Mouse (Mus musculus) frontal cortex, postnatal 14 days (tissue): ENCODE data around the gene Adam33.
A peak's percentile ranks its signal among the peaks of the same experiment; 100 is the strongest.
"Not testable (repeated sequence)": the region's sequence is repeated elsewhere in the genome, so short reads cannot be mapped to it uniquely, and the experiment has no call there.

Experiments
- DNase-seq, 2 experiments: peaks; one replicate each; pipeline ENCODE4 v3.0.0; 2022; ENCODE audit warnings: low spot score in 2 of 2

The Adam33 gene

DNA sequence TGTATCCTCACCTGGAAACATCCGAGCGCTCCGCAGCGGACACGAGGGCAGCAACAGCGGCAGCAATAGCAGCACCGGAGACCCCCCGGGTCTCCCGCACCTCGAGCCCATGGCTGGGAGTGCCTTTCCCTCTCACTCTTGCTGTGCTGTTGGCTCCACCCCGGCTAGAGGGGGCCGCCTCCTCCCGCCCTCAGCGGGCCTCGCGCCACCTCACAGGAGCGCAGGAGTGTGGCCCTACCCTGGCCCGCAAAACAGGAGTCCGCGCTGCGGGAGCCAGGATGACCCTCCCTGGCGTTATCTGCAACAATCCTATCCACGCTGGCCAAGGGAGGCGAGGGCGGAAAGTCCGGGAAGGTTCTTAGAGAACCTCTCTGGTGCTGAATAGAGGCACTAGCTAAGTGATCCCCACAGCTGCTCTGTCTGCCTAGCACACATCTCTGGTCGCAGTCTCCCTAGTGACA is at the start of gene Adam33:
TSS of gene Adam33 (minus strand) at position 411 of the 461 bp plus-strand sequence.
- DNase-seq, result no peak

DNA sequence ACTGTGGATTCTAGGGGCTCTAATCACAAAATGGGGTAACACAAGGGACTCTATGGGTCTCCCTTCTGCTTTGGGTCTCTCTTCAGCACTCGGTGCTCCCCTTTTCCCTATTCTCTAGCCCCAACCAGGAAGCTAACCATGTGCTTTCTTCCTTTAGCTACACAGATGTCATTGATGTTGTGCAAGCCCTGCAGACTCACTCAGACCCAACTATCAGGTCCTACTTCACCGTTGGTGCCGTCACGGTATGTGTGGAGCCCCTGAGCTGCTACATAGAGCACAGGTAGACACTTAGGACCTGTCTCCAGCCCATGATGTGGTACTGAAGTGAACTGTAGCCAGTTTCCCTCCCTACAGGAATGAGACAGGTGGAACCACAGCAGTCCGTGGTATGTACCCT is 42.4 kb upstream of the Adam33 start:
- no peak for DNase-seq

DNA sequence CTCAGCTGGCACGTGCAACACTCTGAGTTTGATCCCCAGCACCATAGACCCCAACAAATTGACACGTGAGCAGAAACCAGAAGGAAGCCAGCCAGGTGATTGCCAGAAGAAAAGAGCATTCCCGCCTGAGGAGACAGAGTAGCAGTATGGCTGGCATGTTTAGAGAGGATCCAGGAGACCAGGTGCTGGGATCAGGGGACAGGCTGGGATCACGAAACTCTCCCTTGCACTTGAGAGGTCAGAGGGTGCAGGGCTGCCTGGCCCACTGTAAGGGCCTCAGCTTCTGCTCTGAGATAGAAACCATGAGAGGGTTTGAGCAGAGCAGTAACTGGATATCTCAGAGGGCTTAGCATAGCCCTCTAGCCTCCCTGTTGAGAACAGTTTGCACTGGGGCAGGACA is 41.4 kb upstream of the Adam33 start:
- not testable (repeated sequence) for DNase-seq

DNA sequence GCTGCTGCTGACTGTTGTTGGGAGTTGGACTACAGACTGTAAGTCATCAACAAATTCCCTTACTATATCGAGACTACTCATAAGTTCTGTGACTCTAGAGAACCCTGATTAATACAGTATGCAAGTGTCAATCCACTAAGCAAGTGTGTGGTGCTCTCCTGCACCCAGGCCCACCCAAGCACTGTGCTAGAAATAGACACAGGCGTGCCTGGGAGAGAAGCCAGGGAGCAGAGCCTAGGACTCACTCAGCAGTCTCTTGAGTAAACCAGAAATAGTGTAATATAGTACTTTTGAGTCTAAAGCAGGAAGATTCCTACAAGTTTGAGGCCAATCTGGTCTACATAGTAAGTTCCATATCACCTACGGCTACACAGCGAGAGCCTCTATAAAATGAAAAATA is 40.4 kb upstream of the Adam33 start:
- no peak for DNase-seq

DNA sequence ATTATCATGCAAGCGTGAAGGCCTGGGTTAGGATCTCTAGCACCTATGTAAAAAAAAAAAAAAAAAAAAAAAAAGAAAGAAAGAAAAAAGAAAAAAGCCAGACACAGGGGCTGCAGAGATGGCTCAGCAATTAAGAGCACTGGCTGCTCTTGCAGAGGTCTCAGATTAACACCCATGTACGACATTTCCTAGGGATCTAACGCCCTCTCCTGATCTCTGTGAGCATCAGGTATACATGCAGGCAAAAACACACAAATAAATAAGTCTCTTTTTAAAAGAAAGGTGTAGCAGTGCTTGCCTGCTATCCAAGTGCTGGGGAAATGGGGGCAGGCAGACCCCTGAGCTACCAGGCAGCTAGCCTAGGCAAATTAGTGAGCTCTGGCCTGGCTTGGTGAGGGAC is 37.9 kb upstream of the Adam33 start:
- no peak for DNase-seq

DNA sequence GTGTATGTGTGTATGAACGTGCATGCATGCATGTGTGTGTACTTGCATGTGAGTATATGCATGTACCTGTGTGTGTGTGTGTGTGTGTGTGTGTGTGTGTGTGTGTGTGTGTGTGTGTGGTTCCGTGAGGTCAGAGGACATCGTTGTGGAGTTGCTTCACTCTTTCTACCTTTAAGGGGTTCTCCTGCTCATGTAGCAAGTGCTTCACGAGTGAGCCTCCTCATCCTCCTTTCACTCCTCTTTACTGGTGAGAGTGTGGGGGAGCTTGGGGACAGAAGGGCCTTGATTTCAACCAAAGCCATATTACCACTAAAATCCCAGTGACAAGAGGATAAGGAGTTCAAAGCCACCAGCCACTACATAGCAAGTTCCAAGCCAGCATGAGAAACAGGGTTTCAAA is 33.5 kb upstream of the Adam33 start:
- DNase-seq, result no peak

GRCm38 (mm10) chr2:131096101-131096795 is 32.6 kb upstream of the Adam33 start:
- DNase-seq, result no peak

DNA sequence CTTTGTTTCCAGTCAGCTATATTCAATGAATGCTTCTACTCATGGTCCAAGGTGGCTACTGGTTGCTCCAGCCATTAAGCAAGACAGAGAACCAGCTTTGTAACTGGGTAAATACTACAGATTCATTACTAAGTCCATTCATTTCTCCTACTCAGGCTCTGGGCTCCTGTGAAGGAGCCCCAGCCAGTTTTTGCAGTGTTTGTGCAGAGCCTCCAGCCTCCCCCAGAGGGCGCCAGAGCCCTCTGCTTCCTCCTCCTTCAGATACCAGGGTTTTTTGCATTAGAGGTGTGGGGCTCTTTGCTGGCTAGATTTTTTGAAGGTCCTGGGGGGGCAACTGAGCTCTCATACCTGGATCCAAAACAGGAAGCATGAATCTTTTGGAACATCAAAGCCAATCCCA is 31.2 kb upstream of the Adam33 start:
- DNase-seq, result peak; percentile 61 to 74

GRCm38 (mm10) chr2:131093577-131093976 is 30.0 kb upstream of the Adam33 start:
- no peak for DNase-seq

DNA sequence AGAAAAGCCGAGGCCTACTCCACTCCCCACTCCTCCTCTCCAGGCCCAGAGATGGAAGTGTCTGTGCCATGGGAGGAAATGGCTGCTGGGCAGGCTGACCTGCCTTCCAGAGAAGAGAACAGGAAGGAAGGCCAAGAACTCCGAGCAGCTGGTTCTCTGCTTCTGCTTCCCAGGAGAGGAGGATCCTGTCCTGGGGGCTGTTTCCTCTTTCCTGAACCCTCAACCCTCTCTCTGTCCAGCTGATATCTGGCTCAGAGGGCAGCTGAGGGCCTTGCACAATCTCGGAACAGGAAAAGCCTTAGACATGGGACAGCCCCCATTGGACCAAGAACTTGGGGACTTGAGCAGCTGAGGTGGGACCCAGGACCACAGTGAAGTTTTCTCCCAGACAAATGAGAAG is 27.2 kb upstream of the Adam33 start:
- no peak for DNase-seq

GRCm38 (mm10) chr2:131089634-131090033 is 26.0 kb upstream of the Adam33 start:
- no peak for DNase-seq

DNA sequence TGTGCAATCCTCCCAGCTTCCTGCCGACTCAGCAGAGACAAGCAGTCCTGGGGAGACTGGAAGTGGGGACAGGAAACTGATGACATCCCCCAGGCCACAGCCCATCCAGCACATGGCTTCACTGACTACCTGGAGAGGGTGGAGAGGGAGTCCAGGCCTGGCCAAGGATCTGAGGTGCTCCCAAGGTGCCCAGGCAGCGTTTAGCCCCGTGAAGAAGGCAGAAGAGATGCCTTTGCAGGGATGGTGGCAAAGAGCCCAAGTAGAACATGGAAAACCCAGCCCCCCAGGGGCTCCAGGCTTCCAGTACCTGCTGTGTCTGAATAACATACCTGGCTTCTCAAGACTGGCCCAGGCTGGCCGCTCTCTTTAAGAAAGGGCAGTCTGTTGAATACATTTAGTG is 25.0 kb upstream of the Adam33 start:
- DNase-seq, result no peak

DNA sequence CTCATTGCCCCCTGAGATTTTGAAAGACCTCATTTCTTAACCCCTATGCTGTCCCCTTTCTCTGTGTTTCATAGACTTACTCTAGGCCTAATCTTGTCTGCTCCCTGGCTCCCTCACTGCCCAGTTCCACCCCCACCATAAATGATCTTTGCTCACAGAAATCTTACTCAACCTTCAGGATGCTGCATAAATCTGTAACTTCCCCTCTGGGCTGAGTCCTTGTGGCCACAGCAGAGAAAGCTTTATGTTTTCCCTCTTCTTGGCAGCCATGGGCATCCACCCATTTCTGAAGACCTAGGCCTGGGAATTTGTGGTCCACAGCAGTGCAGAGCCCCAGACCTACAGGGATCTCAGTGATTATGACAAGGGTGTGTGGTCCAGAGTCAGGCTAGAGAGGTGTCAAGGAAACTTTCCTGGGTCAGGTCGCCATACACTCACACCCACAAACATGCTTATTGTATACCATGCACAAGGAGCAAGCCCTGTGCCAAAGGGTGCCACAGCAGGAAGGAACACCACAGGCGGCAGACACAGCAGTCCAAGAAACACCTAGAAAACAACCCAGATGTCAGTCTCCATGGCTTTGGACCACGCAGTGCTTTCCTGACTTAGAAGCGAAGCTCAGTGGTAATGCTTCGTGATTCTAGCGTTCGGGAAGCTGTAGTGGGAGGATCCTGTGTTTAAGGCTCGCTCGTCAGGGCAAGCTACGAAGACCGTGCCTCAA is 23.2 kb upstream of the Adam33 start, which contains the start of gene Siglec1:
TSS of gene Siglec1 (minus strand) at position 99 of the 724 bp plus-strand sequence.
- no peak for DNase-seq

DNA sequence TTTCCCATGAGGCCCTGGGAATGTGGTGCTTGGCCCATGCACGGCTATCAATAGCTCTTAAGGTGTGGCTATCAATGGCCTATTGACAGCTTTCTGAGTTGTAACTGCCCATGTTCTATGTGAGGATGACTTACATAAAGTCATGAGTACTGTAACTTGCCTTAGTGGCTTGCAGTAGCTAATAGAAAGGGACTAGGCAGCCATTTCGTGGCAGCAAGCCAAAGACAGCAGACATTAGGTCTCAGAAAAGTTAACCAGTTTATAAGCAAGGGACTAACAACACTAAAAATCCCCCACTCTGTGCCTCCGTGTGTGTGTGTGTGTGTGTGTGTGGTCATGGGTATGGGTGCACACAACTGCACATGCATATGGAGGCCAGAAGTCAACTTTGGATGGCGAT is 20.6 kb upstream of the Adam33 start:
- no peak for DNase-seq

- DNase-seq, result no peak
These were observed 16.9 kb upstream of the Adam33 start for GRCm38 (mm10) chr2:131080507-131080906.

GRCm38 (mm10) chr2:131072536-131072935 is 8.9 kb upstream of the Adam33 start:
- DNase-seq, result no peak

DNA sequence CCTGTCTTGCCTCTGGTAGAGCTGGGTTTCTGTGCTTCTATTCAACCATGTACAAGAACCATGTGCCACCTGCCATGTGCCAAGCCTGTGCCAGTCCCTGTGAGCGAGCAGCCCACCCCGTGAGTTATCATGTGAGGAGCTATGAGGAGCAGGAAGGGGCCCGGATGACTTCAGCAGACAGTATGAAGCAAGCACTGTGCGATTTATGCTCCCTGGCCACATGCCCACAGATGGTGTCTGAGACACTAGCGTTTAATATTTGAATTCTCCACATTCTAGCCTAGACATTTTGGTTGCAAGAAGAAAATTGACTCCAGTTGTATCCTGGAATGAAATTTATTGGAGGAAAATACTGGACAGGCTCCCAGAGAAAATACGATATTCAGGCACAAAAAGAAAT is 3.9 kb upstream of the Adam33 start:
- no peak for DNase-seq

- DNase-seq, result no peak
These were observed 2.7 kb upstream of the Adam33 start for GRCm38 (mm10) chr2:131066342-131066741.

DNA sequence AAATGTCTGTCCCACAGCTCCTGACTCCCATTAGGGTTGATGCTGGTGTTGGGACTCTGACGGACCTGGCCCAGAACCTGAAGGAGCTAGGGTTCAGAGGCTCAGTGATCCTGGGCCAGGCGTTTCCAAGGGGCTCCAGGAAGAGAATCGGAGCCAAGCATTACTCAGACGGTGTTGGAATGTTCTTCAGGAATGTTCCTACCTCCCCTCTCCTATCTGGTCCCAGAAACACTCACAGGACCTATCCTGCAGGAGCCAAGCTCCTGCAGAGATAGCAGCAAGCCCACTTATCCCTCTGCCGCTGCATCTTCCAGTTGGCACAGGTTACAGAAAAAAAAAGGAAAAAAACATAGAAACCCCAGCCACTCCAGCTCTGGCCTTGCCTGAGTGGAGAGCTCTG is 2.0 kb downstream of the Adam33 start:
- DNase-seq, result no peak

GRCm38 (mm10) chr2:131060784-131061183 is 2.8 kb downstream of the Adam33 start:
- no peak for DNase-seq

DNA sequence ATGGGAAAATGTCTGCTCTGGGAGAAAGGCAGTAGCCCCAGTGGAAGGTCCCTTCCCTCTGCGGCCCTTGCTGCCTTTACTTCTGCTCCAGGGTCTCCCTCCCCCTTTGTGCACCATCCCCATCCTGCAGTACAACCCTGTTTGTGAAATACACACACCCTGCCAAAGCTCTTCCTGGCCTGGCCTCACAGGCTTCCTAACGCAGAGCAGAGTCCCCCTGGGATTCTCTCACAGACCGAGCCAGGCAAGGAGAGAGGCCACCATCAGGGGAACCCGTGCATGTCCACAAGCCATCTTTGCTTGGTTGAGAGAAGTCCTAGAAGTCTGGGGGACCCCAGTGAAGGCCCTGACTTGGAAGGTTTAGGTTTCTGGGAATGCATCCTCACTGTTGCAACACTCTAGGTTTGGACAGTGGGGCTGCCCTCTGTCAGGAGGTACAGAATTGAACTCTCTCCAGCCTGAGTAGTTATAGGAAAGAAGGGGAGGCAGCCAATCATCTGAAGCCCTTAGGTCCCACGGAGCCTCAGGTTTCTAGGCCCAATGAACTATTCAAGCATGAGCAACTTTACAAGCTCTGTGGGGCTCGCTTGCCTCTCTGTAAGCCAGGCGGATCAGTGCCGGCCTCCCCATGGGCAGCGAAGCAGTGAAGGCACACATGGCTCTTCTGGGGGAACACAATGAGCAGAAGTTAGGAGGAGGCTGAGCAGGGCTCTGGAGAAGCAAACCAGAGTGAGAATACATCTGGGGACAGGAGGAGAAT is 3.7 kb downstream of the Adam33 start:
- no peak for DNase-seq

DNA sequence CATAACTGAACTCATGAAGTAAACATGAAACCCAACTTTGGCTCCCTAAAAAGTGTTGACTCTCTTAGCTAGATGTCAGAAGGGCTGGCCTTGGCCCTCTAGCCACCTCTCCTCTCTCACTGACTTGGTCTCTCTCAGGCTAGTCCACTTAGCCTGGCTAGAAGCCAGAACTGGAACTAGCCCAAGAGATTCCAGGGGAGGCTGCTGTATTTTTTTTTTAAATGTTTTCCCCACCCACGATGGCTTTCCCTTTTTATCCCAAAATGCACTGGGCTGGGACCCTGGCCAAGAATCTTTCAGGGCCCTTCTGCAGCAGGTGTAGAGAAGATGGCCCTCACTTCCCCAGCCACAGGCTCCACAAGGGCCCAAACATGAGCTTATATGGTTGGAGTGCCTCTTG is 4.2 kb downstream of the Adam33 start:
- no peak for DNase-seq

GRCm38 (mm10) chr2:131058672-131059071 is 4.9 kb downstream of the Adam33 start:
- DNase-seq, result no peak
